Mouse (Mus musculus): Measurements from ENCODE around the gene Decr2.

The Decr2 gene

GRCm38 (mm10) chr17:26052706-26053105 lies 37.4 kb downstream of the Decr2 start:
- no peak for TF ChIP-seq GATA4 (IDR thresholded peaks at IDR 0.05; ENCODE audit: insufficient replicate concordance, low read length)

GRCm38 (mm10) chr17:26052074-26052473 lies 38.1 kb downstream of the Decr2 start:
- 0 out of 2 replicates have a peak, but pooled peaks have one; percentile 63 for TF ChIP-seq GATA4 (IDR thresholded peaks at IDR 0.05; ENCODE audit: insufficient replicate concordance, low read length)

GRCm38 (mm10) chr17:26048118-26048517 lies 42.0 kb downstream of the Decr2 start:
- no peak for TF ChIP-seq GATA4 (IDR thresholded peaks at IDR 0.05; ENCODE audit: insufficient replicate concordance, low read length)

- TF ChIP-seq GATA4 (IDR thresholded peaks at IDR 0.05; ENCODE audit: insufficient replicate concordance, low read length): no peak
Measured at GRCm38 (mm10) chr17:26046253-26046997, 43.7 kb downstream of the Decr2 start.

GRCm38 (mm10) chr17:26045285-26045684 lies 44.9 kb downstream of the Decr2 start:
- no peak for TF ChIP-seq GATA4 (IDR thresholded peaks at IDR 0.05; ENCODE audit: insufficient replicate concordance, low read length)

- no peak for TF ChIP-seq GATA4 (IDR thresholded peaks at IDR 0.05; ENCODE audit: insufficient replicate concordance, low read length)
Measured at GRCm38 (mm10) chr17:26043249-26043636, 46.9 kb downstream of the Decr2 start.

- TF ChIP-seq GATA4 (IDR thresholded peaks at IDR 0.05; ENCODE audit: insufficient replicate concordance, low read length): no peak
Measured at GRCm38 (mm10) chr17:26042599-26043248, 47.4 kb downstream of the Decr2 start.

- TF ChIP-seq GATA4 (IDR thresholded peaks at IDR 0.05; ENCODE audit: insufficient replicate concordance, low read length): no peak
Measured at GRCm38 (mm10) chr17:26041111-26041802, 48.9 kb downstream of the Decr2 start.

- TF ChIP-seq GATA4 (IDR thresholded peaks at IDR 0.05; ENCODE audit: insufficient replicate concordance, low read length): no peak
Measured at GRCm38 (mm10) chr17:26032037-26032436, 58.1 kb downstream of the Decr2 start.

- TF ChIP-seq GATA4 (IDR thresholded peaks at IDR 0.05; ENCODE audit: insufficient replicate concordance, low read length): no peak
Measured at GRCm38 (mm10) chr17:26031583-26031982, 58.6 kb downstream of the Decr2 start.

Data from liver, adult (tissue).